Mouse (Mus musculus): ENCODE measurements around the gene Adck1.

DNA sequence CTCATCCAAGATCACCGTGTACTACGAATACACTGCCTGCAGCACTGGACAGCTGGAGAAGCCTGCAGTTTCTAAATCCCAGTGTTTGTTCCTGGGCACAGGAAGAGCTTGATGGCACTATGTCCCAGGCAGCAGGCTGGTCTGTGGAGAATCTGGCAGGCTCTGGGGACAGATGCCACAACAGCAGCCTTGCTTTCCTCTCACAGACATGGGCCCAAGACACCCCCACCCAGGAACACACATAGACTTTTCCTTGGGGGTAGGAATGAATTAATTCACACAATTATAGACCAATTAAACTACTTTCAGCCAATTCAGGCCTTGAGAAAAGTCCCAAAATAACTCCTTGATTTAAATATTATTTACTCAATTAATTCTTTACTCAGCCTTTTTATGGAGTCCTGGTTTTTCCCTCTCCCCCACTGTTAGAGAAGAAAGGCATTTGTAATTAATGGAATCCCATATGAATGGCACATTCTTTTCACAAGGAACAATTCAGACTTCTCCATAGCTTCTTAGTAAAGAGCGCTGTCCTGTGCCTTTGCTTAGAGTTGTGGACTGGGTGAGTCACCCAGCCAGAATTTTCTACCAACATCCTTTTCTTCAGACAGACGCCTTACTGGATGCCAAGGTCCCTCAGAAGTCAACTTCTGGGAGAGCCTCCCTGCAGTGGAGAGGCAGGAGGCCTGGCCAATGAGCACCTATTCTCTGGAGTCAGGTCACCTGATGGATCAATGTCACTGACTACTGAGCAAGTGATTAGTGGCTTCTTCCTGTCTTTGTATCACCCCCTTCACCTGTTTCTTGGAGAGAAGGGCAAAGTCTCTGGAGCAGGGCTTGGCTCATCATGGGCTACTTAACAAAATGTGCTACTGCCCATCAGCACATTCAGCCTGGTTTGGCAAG, 90.6 kb downstream of the Adck1 start:
- TF ChIP-seq POLR2A (IDR thresholded peaks at IDR 0.05; ENCODE audit: insufficient read length, low read depth) (no peak), MAX (IDR thresholded peaks at IDR 0.05; ENCODE audit: low read depth) (no peak)
